Mouse (Mus musculus) embryonic stem cell, embryonic (primary cell): ENCODE data around the gene Cmtm4.

ENCODE experiments used
- CTCF ChIA-PET, 4 experiments: fragments of 300-600 bp in 2 of 4; fragments of 350-600 bp in 2 of 4; sonication (Branson Sonifier 250); formaldehyde crosslinking; loops; one replicate each; lab custom pipeline; 2022; ENCODE audit warnings: inconsistent platforms in 2 of 4; lab: Charles Lee
- POLR2A ChIA-PET, 4 experiments: fragments of 300-600 bp in 2 of 4; fragments of 350-600 bp in 2 of 4; sonication (Branson Sonifier 250); formaldehyde crosslinking; loops; one replicate each; lab custom pipeline; 2022; ENCODE audit warnings: antibody characterized with exemption in 4 of 4, inconsistent platforms in 1 of 4; lab: Charles Lee

Gene Cmtm4

DNA sequence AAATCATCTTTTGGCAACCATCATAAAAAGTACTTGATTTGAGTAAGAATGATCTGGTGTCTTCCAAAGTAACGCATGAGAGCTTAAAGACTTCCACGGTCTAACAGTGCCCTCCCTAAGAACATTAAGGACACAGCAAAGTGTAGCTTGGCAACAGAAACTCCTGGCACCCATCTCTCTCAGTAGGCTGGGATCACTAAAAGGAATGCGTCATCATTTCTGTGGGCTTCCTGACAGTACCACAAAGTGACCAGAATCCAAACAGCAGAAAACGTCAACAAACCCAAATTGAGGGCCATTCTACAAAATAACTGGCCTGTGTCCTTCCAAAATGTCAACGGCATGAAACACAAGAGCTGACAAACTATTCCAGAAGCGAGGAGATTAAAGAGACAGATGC is 25.5 kb downstream of the Cmtm4 start:
- CTCF ChIA-PET = interaction anchor here in 1 of 4 experiments (1.3 to 2.1 kb wide), 3 partner anchors 9 to 26 kb away, joined by 3 to 10 read pairs (median 4); no protein-coding TSS in a partner anchor
- POLR2A ChIA-PET = interaction anchor here in 1 of 4 experiments (0.9 to 1.8 kb wide), 2 partner anchors 10 to 11 kb away, joined by 3 to 4 read pairs; no protein-coding TSS in a partner anchor

DNA sequence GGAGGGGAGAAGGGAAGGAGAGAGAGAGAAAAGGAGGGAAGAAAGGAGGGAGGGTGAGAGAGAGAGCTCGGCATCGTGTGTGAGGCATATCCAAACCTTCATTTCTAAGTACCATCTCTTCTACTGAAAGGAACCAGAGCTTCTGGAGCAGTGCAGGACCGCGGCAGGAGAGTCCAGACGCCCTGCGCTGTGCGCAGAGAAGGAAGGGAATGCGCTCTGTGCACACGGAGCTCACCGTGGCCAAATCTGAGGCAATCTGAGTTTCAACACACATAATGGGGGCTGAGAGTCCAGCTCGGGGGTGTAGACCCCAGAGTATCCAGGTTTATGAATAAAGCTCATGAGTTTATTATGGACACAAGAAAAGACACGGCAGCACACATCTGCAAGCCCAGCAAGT is 26.0 kb downstream of the Cmtm4 start:
- CTCF ChIA-PET = interaction anchor here in 2 of 4 experiments (0.7 to 2.1 kb wide), 4 partner anchors 9 to 26 kb away, joined by 3 to 10 read pairs (median 4); no protein-coding TSS in a partner anchor
- POLR2A ChIA-PET = interaction anchor here in 1 of 4 experiments (0.9 to 1.8 kb wide), 2 partner anchors 9 to 11 kb away, joined by 3 to 4 read pairs; no protein-coding TSS in a partner anchor

DNA sequence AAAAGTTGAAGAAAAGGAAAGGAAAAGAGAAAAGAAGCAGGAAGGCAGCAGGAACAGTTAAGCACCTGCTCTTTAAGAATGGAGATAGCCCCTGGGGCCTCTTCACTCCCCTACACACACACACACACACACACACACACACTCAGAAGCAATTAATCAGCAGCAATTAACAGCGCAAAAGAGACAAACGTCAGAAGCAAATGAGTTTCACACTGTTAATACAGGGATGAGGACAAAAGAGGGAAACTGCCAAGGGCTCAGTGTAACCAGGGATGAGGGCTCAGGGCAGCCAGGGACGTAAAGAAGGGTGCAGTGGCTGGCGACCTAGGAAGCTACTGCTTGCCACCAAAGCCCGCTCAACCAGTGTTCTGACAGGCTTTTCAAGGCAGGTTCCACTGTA is 28.2 kb downstream of the Cmtm4 start:
- POLR2A ChIA-PET = interaction anchor here in 1 of 4 experiments (0.6 to 3.1 kb wide), 3 partner anchors 7 to 13 kb away, joined by 3 to 9 read pairs (median 5); no protein-coding TSS in a partner anchor
- CTCF ChIA-PET = interaction anchor here in 1 of 4 experiments (0.8 kb wide), 1 partner anchor 23 kb away, joined by 3 read pairs; no protein-coding TSS in a partner anchor

DNA sequence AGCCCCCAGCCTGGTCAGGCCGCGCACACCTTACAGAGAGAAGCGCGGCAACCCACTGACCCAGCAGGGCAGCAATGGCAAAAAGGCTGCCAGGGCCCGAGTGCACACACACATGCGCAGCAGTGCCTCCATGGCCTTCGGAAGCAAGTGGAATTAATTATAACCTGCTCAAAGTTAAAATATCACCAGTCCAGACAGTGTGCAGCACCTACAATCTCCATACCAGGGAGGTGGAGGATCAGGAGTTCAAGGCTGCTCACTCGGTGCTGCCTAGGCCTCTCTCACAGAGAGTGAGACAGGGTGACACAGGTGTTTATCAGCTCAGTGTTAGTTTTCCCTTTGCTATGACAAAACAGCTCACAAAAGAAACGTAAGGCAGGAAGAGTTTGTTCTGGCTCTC is 29.9 kb downstream of the Cmtm4 start:
- POLR2A ChIA-PET = interaction anchor here in 1 of 4 experiments (3.1 kb wide), 1 partner anchor 11 kb away, joined by 9 read pairs; no protein-coding TSS in a partner anchor
- CTCF ChIA-PET = no interaction called here

DNA sequence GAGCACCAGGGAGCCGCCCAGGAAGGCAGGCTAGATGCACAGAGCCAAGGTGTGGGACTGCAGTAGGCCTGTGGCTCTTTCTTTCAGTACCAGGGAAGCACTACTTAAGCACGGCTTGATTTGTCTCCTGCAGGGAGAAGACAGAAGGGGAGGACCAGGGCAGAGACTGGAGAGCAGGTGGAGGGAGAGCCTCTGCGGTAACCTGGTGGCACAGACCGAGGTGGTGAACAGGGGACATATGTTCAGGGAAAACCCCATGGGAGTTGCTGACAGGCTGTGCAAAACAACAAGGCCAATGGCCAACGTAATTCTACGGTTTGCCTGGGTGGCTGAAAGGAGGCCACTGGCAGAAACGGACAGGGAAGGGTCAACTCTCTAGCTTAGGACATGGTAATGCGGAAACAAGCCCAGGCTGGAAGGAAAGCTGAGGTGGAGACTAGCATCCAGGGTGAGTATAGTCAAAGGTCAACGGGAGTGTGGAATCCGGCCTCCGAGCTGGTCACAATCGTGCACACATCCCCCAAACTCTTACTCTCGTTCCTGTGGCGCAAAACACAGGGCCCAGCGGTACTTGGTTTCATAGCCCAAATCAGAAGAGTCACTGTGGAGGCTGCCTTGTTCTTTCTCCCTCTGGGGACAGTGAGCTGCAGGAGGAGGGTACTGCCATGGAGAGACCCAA is 35.7 kb downstream of the Cmtm4 start:
- POLR2A ChIA-PET = interaction anchor here in 2 of 4 experiments (0.9 to 3.0 kb wide), 10 partner anchors 10 to 99 kb away, joined by 3 to 7 read pairs (median 4); no protein-coding TSS in a partner anchor
- CTCF ChIA-PET = interaction anchor here in 2 of 4 experiments (0.5 to 1.8 kb wide), 8 partner anchors 9 to 153 kb away, joined by 3 to 13 read pairs (median 4); no protein-coding TSS in a partner anchor

DNA sequence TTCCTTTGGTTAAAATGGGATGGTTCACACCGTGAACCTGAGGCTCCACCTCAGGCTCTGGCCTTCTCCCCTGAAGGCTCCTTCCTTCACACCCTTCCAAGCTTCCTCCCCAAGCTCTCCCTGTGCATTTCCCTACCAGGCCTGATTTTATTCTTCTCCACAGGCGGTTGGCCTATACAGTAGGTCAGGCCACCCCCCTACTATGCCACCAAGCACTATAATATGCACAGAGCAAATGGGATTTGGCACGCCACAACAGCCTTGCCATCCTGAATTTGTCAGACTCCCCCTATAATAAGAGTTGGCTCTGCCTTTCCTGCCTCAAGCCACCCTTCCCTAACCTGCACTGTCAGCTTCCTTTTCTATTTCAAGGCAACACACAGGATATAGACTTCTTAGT is 37.0 kb downstream of the Cmtm4 start:
- POLR2A ChIA-PET = interaction anchor here in 2 of 4 experiments (0.7 to 1.9 kb wide), 3 partner anchors 11 to 38 kb away, joined by 3 to 6 read pairs (median 4); no protein-coding TSS in a partner anchor
- CTCF ChIA-PET = interaction anchor here in 3 of 4 experiments (0.5 to 1.4 kb wide), 5 partner anchors 11 to 40 kb away, joined by 3 to 5 read pairs (median 4); no protein-coding TSS in a partner anchor

DNA sequence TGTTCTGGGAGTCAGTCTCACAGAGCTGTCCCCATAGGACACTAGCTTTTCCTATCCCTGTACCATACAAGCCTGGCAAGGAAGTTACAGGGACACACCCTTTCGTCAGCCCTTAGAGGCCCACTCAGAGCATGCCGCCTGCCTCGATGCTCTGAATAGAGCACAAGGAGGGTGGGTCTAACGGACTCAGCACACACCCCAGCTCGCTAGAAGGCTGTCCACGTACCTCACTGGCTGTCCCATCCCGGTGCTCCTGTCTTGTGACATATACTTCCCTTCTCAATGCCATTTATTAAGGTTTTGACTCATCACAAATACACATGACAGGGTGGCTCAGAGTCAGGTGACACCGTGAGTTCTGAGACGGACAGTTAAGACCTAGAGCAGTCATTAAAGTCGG is 41.1 kb downstream of the Cmtm4 start:
- ChIA-PET CTCF (interaction anchor here in 2 of 4 experiments (0.7 to 2.1 kb wide), 3 partner anchors 10 to 81 kb away, joined by 3 to 10 read pairs (median 3); no protein-coding TSS in a partner anchor), POLR2A (interaction anchor here in 2 of 4 experiments (0.5 to 2.4 kb wide), 12 partner anchors 11 to 237 kb away, joined by 3 to 12 read pairs (median 4); partner anchors contain the start of gene Pdp2 (in 1 of the 2))

DNA sequence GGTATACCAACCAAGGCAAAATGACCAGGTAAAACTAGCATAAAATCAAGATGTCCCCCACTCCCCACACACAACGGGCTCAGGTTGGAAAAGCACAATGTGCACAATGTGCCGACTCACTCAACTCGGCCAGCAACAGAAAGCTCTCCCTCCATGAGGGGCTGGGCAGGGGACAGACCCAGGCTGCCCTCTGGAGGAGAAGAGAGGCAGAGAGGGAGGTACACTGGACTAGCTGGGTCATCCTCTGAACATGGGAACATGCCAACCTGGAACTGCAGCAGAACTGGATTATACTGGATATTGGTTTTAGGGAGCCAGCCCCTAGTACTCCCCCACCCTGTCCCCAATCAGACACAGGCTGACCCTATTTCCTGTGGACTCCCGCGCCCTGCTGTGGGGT is 42.4 kb downstream of the Cmtm4 start:
- POLR2A ChIA-PET = interaction anchor here in 2 of 4 experiments (1.0 to 2.4 kb wide), 7 partner anchors 9 to 89 kb away, joined by 3 to 12 read pairs (median 4); no protein-coding TSS in a partner anchor
- CTCF ChIA-PET = interaction anchor here in 3 of 4 experiments (0.5 to 2.1 kb wide), 5 partner anchors 9 to 283 kb away, joined by 3 to 14 read pairs (median 10); no protein-coding TSS in a partner anchor

DNA sequence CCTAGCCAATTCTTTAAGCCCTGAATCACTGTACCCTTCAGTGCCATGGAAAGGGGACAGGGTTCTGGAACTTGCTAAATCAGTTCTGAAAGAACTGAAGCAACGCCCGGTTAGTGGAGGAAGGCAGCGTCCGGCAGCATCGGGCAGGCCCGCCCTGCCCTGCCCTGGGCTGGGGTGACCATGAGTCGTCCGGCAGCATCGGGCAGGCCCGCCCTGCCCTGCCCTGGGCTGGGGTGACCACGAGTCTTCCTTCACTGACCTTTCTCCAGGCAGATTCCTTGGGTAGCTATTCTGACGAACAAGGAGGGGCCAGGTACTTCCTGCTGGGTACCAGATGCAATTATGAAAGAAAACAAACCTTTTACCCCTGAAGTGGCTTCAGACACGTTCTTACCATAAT is 45.6 kb downstream of the Cmtm4 start:
- ChIA-PET CTCF (no interaction called here), POLR2A (interaction anchor here in 1 of 4 experiments (1.2 kb wide), 1 partner anchor 58 kb away, joined by 3 read pairs; no protein-coding TSS in a partner anchor)

DNA sequence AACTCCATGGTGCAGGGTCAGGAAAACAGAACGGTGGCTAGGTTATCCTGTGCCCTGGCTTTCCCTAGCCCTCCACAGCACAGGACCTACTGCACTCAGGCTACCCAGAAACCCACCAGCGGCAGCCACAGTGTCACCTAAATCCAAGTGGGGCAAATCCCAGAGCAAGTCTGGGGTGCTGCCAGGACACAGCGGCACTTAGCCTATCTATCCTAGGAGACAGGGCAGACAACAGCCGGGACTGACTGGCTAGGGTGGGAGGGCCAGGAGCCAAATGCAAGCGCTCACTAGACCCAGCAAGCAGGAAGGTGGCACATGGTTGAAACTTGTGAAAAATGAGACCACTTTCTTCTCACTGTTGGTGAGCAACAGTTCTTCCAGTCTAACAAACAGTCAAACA is 46.6 kb downstream of the Cmtm4 start:
- POLR2A ChIA-PET = interaction anchor here in 1 of 4 experiments (0.6 kb wide), 1 partner anchor 47 kb away, joined by 3 read pairs; no protein-coding TSS in a partner anchor

DNA sequence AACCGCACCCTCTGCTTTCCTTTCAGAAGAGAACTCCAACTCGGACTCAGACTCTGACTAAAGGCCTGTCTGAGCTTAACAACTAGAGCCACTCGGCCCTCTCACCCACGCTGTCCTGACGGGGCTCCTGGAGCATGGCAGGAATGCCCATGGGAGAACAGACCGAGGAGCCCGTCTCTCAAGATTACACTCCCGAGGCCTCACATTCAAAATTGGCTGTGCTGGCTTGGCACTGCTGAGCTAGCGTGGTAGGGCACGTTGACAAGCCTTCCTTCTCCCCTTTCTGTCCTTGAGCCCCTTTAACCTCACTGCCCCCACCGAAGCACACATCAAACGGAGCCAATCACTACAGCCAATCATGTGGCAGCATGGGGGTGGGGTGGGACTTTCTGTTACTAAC is 48.9 kb downstream of the Cmtm4 start:
- CTCF ChIA-PET = interaction anchor here in 2 of 4 experiments (0.7 to 0.8 kb wide), 2 partner anchors 30 to 50 kb away, joined by 3 read pairs; no protein-coding TSS in a partner anchor
- POLR2A ChIA-PET = interaction anchor here in 1 of 4 experiments (1.4 to 2.7 kb wide), 4 partner anchors 12 to 37 kb away, joined by 3 to 6 read pairs (median 4); no protein-coding TSS in a partner anchor

More for the DNA sequence above, 46.6 kb downstream of the Cmtm4 start:
- CTCF ChIA-PET = no interaction called here

DNA sequence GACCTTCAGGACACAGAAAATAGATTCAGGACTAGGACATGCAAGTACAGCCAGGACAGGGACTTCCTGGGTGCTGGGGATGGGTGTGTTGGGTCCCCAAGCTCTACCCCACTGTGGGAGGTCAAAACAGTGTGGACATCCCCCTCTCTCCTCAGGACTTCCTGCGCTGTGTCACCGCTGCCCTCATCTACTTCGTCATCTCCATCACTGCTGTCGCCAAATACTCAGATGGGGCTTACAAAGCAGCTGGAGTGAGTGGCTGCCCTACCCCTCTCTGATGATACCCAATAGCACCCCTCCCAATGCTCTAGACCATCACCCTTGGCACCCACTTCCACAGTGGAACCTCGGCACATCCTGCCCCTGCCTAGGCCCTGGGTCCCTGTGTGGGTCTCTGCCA is 51.0 kb downstream of the Cmtm4 start:
- CTCF ChIA-PET = interaction anchor here (0.6 to 3.5 kb wide), 53 partner anchors 8 to 258 kb away, joined by 3 to 40 read pairs (median 5); partner anchors contain the start of genes Dync1li2 (in 2 of the 4), Cklf (in 1 of the 4) and Cmtm4 (in 1 of the 4)
- POLR2A ChIA-PET = interaction anchor here in 3 of 4 experiments (0.5 to 1.8 kb wide), 16 partner anchors 8 to 250 kb away, joined by 3 to 11 read pairs (median 4); partner anchors contain the start of gene Dync1li2 (in 2 of the 3)

DNA sequence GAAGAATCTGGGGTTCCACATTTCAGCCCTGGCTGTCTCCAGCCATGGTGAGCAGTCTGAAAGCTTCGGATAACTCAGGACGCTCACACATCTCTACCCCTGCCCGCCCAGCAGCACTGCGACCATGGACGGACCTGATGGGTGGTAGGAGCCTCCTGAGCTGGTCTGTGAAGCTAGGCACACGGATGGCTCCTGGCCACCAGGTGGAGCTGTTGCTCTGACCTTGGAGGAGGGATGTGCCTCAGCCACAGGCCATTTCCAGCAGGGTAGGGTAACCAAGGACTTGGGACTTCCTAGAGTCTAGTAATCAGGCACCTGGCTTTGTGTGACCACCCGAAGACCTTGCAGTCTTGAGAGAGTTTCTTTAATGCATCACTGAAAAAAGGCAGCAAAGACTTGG is 51.6 kb downstream of the Cmtm4 start:
- POLR2A ChIA-PET = interaction anchor here (0.7 to 2.6 kb wide), 15 partner anchors 9 to 251 kb away, joined by 3 to 11 read pairs (median 3); partner anchors contain the start of genes Dync1li2 (in 2 of the 4) and Cklf (in 1 of the 4)

DNA sequence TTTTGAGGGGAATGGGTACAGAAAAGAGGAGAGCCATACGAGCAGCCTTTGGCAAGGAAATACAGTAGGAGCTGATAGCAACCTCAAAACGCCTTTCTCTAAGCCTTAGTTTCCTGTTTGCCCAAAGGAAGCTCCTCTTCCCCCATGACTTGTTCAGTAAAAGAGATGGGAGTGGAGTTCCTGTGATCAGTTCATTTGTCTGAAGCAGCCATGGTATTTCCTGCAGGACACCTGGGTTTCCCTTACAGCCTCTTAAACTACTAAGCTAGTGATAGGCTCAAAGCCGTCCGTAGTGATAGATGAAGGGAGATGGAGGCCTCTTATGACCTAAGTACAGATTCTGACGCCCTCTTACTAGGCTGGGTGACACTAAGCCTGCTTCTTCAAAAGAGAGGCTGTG is 53.2 kb downstream of the Cmtm4 start:
- POLR2A ChIA-PET = interaction anchor here in 3 of 4 experiments (0.6 to 2.6 kb wide), 8 partner anchors 12 to 100 kb away, joined by 3 to 9 read pairs (median 4); partner anchors contain the start of genes Cklf (in 1 of the 3) and Dync1li2 (in 1 of the 3)
- CTCF ChIA-PET = interaction anchor here in 2 of 4 experiments (0.7 to 3.5 kb wide), 12 partner anchors 13 to 260 kb away, joined by 3 to 40 read pairs (median 4); partner anchors contain the start of genes Cklf (in 1 of the 2) and Dync1li2 (in 1 of the 2)

More for the DNA sequence above, 51.6 kb downstream of the Cmtm4 start:
- CTCF ChIA-PET = interaction anchor here (0.5 to 3.5 kb wide), 77 partner anchors 8 to 280 kb away, joined by 3 to 40 read pairs (median 4); partner anchors contain the start of genes Dync1li2 (in 2 of the 4), Cdh16 (in 1 of the 4), Cklf (in 1 of the 4) and Cmtm4 (in 1 of the 4)

DNA sequence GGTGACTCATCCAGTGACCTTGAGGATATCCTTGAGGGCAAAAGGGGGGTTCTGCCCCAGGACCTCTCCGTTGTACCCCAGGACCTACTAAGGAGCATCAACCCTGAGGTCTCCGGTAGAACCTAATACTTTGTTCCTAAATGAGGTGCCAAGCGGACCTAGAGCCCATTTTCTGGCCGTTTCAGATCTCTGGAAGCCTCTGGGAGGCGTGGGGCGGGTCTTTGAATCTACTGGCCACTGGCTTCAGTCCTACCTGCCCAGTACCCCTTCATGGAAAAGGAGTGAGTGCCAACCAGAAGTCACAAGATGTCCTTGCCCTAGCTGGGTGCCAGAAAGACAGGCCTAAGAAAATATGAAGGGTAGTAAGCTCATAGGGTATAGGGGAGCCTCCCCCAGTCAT is 53.9 kb downstream of the Cmtm4 start:
- CTCF ChIA-PET = interaction anchor here in 2 of 4 experiments (0.7 to 3.5 kb wide), 5 partner anchors 17 to 260 kb away, joined by 4 to 40 read pairs (median 4); no protein-coding TSS in a partner anchor
- POLR2A ChIA-PET = interaction anchor here in 3 of 4 experiments (0.6 to 2.6 kb wide), 7 partner anchors 13 to 101 kb away, joined by 3 to 9 read pairs (median 4); partner anchors contain the start of genes Cklf (in 1 of the 3) and Dync1li2 (in 1 of the 3)

DNA sequence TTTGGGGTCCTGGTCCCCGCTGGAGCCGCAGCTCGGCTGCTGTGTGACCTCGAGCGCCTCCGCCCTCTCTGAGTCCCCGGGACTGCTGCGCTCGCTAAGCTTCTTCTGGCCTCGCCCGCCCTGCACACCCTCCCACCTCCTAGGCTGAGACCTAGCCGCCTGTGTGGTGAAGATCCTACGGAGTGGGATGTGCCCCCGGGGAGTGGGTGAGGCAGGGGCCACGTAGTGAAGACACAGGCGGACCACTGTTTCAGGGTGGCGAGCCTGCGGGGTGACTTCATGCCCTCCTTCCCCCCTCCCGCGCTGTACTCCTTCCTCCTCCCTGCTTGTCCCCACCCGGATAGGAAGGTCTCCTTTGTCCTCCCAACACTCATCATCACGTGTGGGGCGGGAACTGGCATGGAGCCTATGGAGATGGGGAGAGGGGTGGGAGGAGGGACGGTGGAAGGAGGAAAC is 54.5 kb downstream of the Cmtm4 start:
- CTCF ChIA-PET = interaction anchor here in 3 of 4 experiments (0.6 to 1.2 kb wide), 6 partner anchors 12 to 261 kb away, joined by 3 to 4 read pairs (median 3); no protein-coding TSS in a partner anchor
- POLR2A ChIA-PET = interaction anchor here in 3 of 4 experiments (0.5 to 1.8 kb wide), 8 partner anchors 9 to 92 kb away, joined by 3 to 7 read pairs (median 3); no protein-coding TSS in a partner anchor
